Mouse (Mus musculus): ENCODE results near the gene Fut9. TPM values are rescaled to one million over a fixed set of nuclear protein-coding genes. Genes with fewer than 3 reads are reported as not detected.

Gene Fut9
- polyA plus RNA-seq, 1 experiment, result not detected

- TF ChIP-seq CTCF (IDR thresholded peaks at IDR 0.05; ENCODE audit: insufficient read depth, low read depth, low read length), result no peak
- TF ChIP-seq POLR2A (IDR thresholded peaks at IDR 0.05; ENCODE audit: insufficient read depth, low read depth, low read length), result no peak
- WGBS, result 98% methylated on average over 4 of the region's 4 CpGs
- H3K4me3 ChIP-seq (ENCODE audit: insufficient read depth, low read depth, low read length), result no peak overlapping the region
- no peak overlapping the region for H3K27ac ChIP-seq (ENCODE audit: insufficient read depth, low read depth, low read length)
- H3K4me1 ChIP-seq (ENCODE audit: control insufficient read depth, insufficient read depth, low read length), result no peaks in the 10 kb centered on the region
These were observed 14.8 kb downstream of the Fut9 start for GRCm38 (mm10) chr4:25785276-25785675.

DNA sequence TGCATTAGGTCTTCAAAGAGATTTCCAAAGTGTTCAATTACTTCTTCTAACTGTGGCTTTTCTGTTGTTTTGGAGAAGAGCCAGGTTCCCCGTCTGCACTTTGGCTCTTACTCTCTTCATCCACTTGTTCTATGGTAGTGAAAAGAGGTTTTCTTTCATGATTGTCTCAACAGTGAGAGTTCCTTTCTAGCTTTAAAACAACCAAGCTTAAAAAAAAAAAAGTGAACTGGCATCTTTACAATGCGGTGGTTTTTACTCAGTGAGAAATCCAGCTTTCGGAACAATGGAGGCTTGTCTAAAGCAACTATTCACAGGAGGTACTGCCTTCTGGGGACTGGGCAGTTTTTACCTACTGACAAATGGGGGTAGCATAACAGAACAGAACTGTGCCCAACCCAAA, 31.4 kb downstream of the Fut9 start:
- no peaks in the 10 kb centered on the region for H3K4me1 ChIP-seq (ENCODE audit: control insufficient read depth, insufficient read depth, low read length)
- H3K27ac ChIP-seq (ENCODE audit: insufficient read depth, low read depth, low read length), result no peak overlapping the region
- TF ChIP-seq CTCF (IDR thresholded peaks at IDR 0.05; ENCODE audit: insufficient read depth, low read depth, low read length) (no peak), POLR2A (IDR thresholded peaks at IDR 0.05; ENCODE audit: insufficient read depth, low read depth, low read length) (no peak)
- no peak overlapping the region for H3K4me3 ChIP-seq (ENCODE audit: insufficient read depth, low read depth, low read length)
- WGBS, result 44% methylated on average over 3 of the region's 3 CpGs

DNA sequence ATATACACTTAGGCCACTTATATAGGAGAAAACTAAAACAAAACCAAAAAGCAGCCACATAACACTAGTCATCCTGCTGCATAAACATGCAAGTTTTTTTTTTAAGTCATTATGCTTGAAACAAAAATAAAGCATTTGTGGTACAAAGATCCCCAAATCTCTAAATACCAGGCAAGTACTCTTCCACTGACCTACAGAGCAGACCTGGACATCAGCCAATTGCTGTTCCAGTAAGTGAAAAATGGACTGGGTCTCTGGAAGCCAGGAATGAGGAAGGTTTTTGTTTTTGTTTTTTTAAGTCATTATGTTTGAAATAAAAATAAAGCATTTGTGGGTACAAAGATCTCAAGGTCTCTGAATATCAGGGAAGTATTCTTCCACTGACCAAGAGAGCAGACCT, 37.0 kb downstream of the Fut9 start:
- Histone ChIP-seq H3K4me3 (ENCODE audit: insufficient read depth, low read depth, low read length) (no peak overlapping the region), H3K4me1 (ENCODE audit: control insufficient read depth, insufficient read depth, low read length) (no peaks in the 10 kb centered on the region), H3K27ac (ENCODE audit: insufficient read depth, low read depth, low read length) (no peak overlapping the region)
- TF ChIP-seq CTCF (IDR thresholded peaks at IDR 0.05; ENCODE audit: insufficient read depth, low read depth, low read length), result no peak
- TF ChIP-seq POLR2A (IDR thresholded peaks at IDR 0.05; ENCODE audit: insufficient read depth, low read depth, low read length), result no peak

- Histone ChIP-seq H3K27ac (ENCODE audit: insufficient read depth, low read depth, low read length) (no peak overlapping the region), H3K4me1 (ENCODE audit: control insufficient read depth, insufficient read depth, low read length) (no peaks in the 10 kb centered on the region), H3K4me3 (ENCODE audit: insufficient read depth, low read depth, low read length) (no peak overlapping the region)
- TF ChIP-seq CTCF (IDR thresholded peaks at IDR 0.05; ENCODE audit: insufficient read depth, low read depth, low read length), result no peak
- no peak for TF ChIP-seq POLR2A (IDR thresholded peaks at IDR 0.05; ENCODE audit: insufficient read depth, low read depth, low read length)
- WGBS, result 64% methylated on average over 4 of the region's 5 CpGs
These were observed 42.0 kb downstream of the Fut9 start for GRCm38 (mm10) chr4:25757909-25758548.

GRCm38 (mm10) chr4:25741553-25741952, 58.5 kb downstream of the Fut9 start:
- TF ChIP-seq CTCF (IDR thresholded peaks at IDR 0.05; ENCODE audit: insufficient read depth, low read depth, low read length) (no peak), POLR2A (IDR thresholded peaks at IDR 0.05; ENCODE audit: insufficient read depth, low read depth, low read length) (no peak)
- Histone ChIP-seq H3K4me3 (ENCODE audit: insufficient read depth, low read depth, low read length) (no peak overlapping the region), H3K4me1 (ENCODE audit: control insufficient read depth, insufficient read depth, low read length) (no peaks in the 10 kb centered on the region), H3K27ac (ENCODE audit: insufficient read depth, low read depth, low read length) (0 out of 2 replicates have a peak overlapping the region, but pooled peaks have one; percentile 4)
- 29% methylated on average over 5 of the region's 5 CpGs for WGBS

GRCm38 (mm10) chr4:25738782-25739181, 61.3 kb downstream of the Fut9 start:
- no peaks in the 10 kb centered on the region for H3K4me1 ChIP-seq (ENCODE audit: control insufficient read depth, insufficient read depth, low read length)
- H3K27ac ChIP-seq (ENCODE audit: insufficient read depth, low read depth, low read length), result no peak overlapping the region
- no peak overlapping the region for H3K4me3 ChIP-seq (ENCODE audit: insufficient read depth, low read depth, low read length)
- WGBS, result 71% methylated on average over 4 of the region's 4 CpGs
- no peak for TF ChIP-seq CTCF (IDR thresholded peaks at IDR 0.05; ENCODE audit: insufficient read depth, low read depth, low read length)
- TF ChIP-seq POLR2A (IDR thresholded peaks at IDR 0.05; ENCODE audit: insufficient read depth, low read depth, low read length), result no peak

DNA sequence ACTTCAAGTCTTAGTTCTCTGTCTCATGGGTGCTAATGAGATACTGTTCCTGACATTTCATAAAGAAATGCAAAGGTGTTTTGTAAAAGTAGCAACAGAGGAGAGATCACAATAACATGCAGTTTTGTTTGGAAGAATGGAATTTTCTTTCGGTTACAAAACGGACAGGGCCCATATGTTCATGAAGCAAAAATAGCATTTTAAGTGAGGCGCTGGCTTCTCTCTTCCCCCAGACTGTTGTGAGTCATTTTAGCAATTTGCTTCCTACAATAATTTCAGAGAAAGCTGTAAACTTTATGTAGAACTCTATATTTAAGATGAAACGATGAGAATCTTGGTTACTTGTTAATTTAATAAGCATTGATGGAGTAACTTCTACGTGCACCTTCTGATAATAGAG, 78.5 kb downstream of the Fut9 start:
- H3K4me3 ChIP-seq (ENCODE audit: insufficient read depth, low read depth, low read length), result no peak overlapping the region
- TF ChIP-seq CTCF (IDR thresholded peaks at IDR 0.05; ENCODE audit: insufficient read depth, low read depth, low read length), result no peak
- TF ChIP-seq POLR2A (IDR thresholded peaks at IDR 0.05; ENCODE audit: insufficient read depth, low read depth, low read length), result no peak
- 40% methylated on average over 5 of the region's 5 CpGs for WGBS
- no peaks in the 10 kb centered on the region for H3K4me1 ChIP-seq (ENCODE audit: control insufficient read depth, insufficient read depth, low read length)
- H3K27ac ChIP-seq (ENCODE audit: insufficient read depth, low read depth, low read length), result no peak overlapping the region

DNA sequence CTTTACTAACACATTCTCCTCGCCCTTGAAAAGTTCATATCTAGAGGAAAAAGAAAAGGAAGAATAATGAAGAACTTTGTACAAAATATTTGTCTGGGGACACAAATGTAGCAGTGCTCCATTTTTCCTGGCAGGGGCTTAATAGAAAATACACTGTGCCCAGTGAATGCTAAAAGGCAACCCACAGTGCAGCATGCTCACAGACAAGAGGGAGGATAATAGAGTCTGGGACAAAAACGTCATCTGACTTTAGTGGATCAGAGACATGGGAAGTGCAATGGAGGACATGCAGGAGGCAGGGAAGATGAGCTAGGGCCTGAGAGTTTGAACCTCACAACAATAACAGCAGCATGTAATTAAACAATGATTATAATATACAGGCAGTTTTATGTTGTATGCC, 86.1 kb downstream of the Fut9 start:
- TF ChIP-seq CTCF (IDR thresholded peaks at IDR 0.05; ENCODE audit: insufficient read depth, low read depth, low read length), result no peak
- no peak overlapping the region for H3K4me3 ChIP-seq (ENCODE audit: insufficient read depth, low read depth, low read length)
- 45% methylated on average over 2 of the region's 2 CpGs for WGBS
- H3K27ac ChIP-seq (ENCODE audit: insufficient read depth, low read depth, low read length), result no peak overlapping the region
- no peaks in the 10 kb centered on the region for H3K4me1 ChIP-seq (ENCODE audit: control insufficient read depth, insufficient read depth, low read length)

DNA sequence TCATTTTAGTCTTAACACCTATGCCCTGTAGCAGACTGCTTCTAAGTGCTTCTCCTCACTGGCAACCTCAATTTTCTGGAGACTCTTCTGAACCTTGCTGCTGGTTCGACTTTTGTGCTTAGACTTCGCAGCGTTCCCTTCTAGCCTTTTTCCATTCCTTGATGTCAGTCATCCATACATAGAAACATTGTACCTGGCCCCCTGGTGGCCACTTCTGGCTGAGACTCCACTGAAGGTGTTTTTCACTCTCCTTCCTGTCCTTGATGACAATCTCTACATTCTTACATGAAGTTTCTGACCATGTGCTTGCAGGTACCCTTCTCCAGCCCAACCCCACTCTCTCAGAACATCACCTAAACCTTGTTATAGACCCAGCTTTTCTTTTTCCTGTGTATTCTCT, 115.1 kb downstream of the Fut9 start:
- TF ChIP-seq CTCF (IDR thresholded peaks at IDR 0.05; ENCODE audit: insufficient read depth, low read depth, low read length), result no peak
- TF ChIP-seq POLR2A (IDR thresholded peaks at IDR 0.05; ENCODE audit: insufficient read depth, low read depth, low read length), result no peak
- H3K27ac ChIP-seq (ENCODE audit: insufficient read depth, low read depth, low read length), result no peak overlapping the region
- H3K4me3 ChIP-seq (ENCODE audit: insufficient read depth, low read depth, low read length), result no peak overlapping the region
- H3K4me1 ChIP-seq (ENCODE audit: control insufficient read depth, insufficient read depth, low read length), result no peaks in the 10 kb centered on the region
- 82% methylated on average over 3 of the region's 3 CpGs for WGBS

GRCm38 (mm10) chr4:25664196-25664595, 135.8 kb downstream of the Fut9 start:
- 91% methylated on average over 1 of the region's 1 CpGs for WGBS
- Histone ChIP-seq H3K4me3 (ENCODE audit: insufficient read depth, low read depth, low read length) (no peak overlapping the region), H3K27ac (ENCODE audit: insufficient read depth, low read depth, low read length) (no peak overlapping the region), H3K4me1 (ENCODE audit: control insufficient read depth, insufficient read depth, low read length) (no peaks in the 10 kb centered on the region; the same call in 1 of the 2 replicates)
- TF ChIP-seq CTCF (IDR thresholded peaks at IDR 0.05; ENCODE audit: insufficient read depth, low read depth, low read length) (no peak), POLR2A (IDR thresholded peaks at IDR 0.05; ENCODE audit: insufficient read depth, low read depth, low read length) (no peak)
